Mouse (Mus musculus) lung, adult 2 months (tissue): Measurements from ENCODE around the gene 4930442H23Rik.

Source experiments
- CTCF ChIP-seq: fragments of 200-500 bp; IDR thresholded peaks from 2 replicates; pipeline ENCODE4 v1.5.1; 2011; ENCODE audit warnings: mild to moderate bottlenecking, low read length, control low read depth; ENCODE audit not compliant: insufficient read depth
- POLR2A ChIP-seq: fragments of 200-500 bp; IDR thresholded peaks from 2 replicates; pipeline ENCODE4 v1.6.1; 2011; ENCODE audit warnings: low read depth, mild to moderate bottlenecking, control low read depth, low read length, borderline replicate concordance; ENCODE audit errors: extremely low read depth

GRCm38 (mm10) chr10:81138131-81138782 is 45.4 kb downstream of the 4930442H23Rik start:
- TF ChIP-seq CTCF (no peak), POLR2A (peak; percentile 31; the same call in 1 of the 2 replicates)
